Mouse (Mus musculus) olfactory bulb, adult 2 months (tissue): Measurements from ENCODE around the gene 4930572O03Rik.
"Not testable (repeated sequence)": the region's sequence is repeated elsewhere in the genome, so short reads cannot be mapped to it uniquely, and the experiment has no call there.

ENCODE experiments used
- CTCF ChIP-seq: fragments of 200-500 bp; IDR thresholded peaks from 2 replicates; pipeline ENCODE4 v1.5.1; 2012; ENCODE audit warnings: low read depth, mild to moderate bottlenecking, low read length, moderate library complexity; ENCODE audit not compliant: insufficient read depth
- POLR2A ChIP-seq: fragments of 200-500 bp; IDR thresholded peaks from 2 replicates; pipeline ENCODE4 v1.6.1; 2012; ENCODE audit warnings: mild to moderate bottlenecking, low read depth, low read length, moderate library complexity; ENCODE audit not compliant: insufficient read depth

DNA sequence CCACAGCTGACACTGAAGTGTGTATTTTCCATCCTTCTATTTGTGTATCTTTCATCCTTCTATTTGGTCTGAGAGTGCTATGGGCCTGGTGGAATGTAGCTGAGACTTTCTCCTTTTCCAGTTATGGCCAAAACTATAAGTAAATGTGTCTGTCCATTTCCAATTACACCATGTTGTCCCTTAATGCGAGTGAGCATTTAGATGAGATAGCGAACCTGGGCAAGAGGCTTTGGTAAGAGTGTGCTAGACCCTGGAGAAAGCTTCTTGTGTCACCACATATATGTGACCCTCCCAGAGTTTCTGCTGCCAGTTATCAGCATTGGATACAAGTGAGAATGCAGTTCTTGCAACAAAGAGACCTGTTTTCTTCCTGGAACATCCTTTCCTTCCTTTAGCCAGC is 22.0 kb upstream of the 4930572O03Rik start:
- TF ChIP-seq CTCF, POLR2A: not testable (repeated sequence)
